Mouse (Mus musculus) stomach, embryonic 16.5 days (tissue): ENCODE data around the gene Ctsc. TPM values are rescaled to one million over a fixed set of nuclear protein-coding genes. Genes with fewer than 3 reads are reported as not detected.

Experiments used
- ATAC-seq: fragments of 200-750 bp; cut with Nextera tagmentation; 2 replicates; pipeline ENCODE4 v1.8.0; 2017; ENCODE audit warnings: moderate number of reproducible peaks, moderate TSS enrichment; ENCODE audit not compliant: insufficient read depth, low FRiP score
- H3K27ac ChIP-seq: fragments of 300-500 bp; sonication (generic); 2 replicates; pipeline ENCODE4 v1.5.1; 2014; ENCODE audit warnings: low read length
- H3K27me3 ChIP-seq: fragments of 300-500 bp; sonication (generic); 2 replicates; pipeline ENCODE4 v1.6.1; 2014; ENCODE audit warnings: low read length, control low read depth, mixed read lengths; ENCODE audit not compliant: control insufficient read depth, insufficient read depth
- H3K36me3 ChIP-seq: fragments of 300-500 bp; sonication (generic); 2 replicates; pipeline ENCODE4 v1.6.1; 2014; ENCODE audit warnings: low read length; ENCODE audit not compliant: control insufficient read depth, insufficient read depth
- H3K4me1 ChIP-seq: fragments of 300-500 bp; sonication (generic); 2 replicates; pipeline ENCODE4 v1.6.1; 2014; ENCODE audit warnings: low read length, control low read depth, mixed read lengths; ENCODE audit not compliant: control insufficient read depth, insufficient read depth
- H3K4me2 ChIP-seq: fragments of 300-500 bp; sonication (generic); 2 replicates; pipeline ENCODE4 v1.6.1; 2014; ENCODE audit warnings: low read depth, low read length, mixed read lengths
- H3K4me3 ChIP-seq: fragments of 300-500 bp; sonication (generic); replicated peaks from 2 replicates; pipeline ENCODE4 v1.5.1; 2014; ENCODE audit warnings: mild to moderate bottlenecking, low read length
- H3K9ac ChIP-seq: fragments of 300-500 bp; sonication (generic); 2 replicates; pipeline ENCODE4 v1.6.1; 2014; ENCODE audit warnings: low read length
- H3K9me3 ChIP-seq: fragments of 300-500 bp; sonication (generic); replicated peaks from 2 replicates; pipeline ENCODE4 v1.6.1; 2016; ENCODE audit warnings: low read length, control low read depth; ENCODE audit not compliant: control insufficient read depth
- WGBS: fragments of 180-500 bp; shearing (Covaris S2); extraction: QIAGEN DNeasy Blood & Tissue Kit; methylation state at CpG from one replicate; pipeline ENCODE4 v1.1.7; 2014; 5-methylcytosine and 5-hydroxymethylcytosine counted together
- polyA plus RNA-seq: library from polyadenylated mRNA; unstranded; fragments of >200 nt; fragmentation: Nextera tagmentation; extraction: Ambion mirVana; gene quantifications from 2 replicates; pipeline ENCODE4 v1.2.1, GENCODE M21; 2015

The Ctsc gene
- polyA plus RNA-seq, 1 experiment from 2014 or later, result 141 TPM

DNA sequence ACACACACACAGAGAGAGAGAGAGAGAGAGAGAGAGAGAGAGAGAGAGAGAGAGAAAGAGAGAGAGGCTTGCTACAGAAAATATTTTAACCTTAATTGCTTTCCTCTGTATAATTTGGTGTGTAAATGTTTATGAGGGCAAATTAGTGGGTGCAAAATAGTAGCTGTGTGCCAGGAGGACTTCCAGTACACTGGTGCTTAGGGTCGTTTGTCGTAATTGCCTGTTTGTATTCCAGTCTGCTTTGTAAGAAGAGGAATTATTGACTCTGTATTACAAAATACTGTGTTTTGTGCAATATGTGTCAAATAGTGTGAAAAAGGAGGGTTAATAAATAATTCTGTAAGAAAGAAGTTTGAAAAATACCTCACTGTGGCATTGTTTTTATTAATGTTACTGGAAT is 13.2 kb downstream of the Ctsc start:
- no peaks in the 10 kb centered on the region; the same call in 1 of the 2 replicates for H3K36me3 ChIP-seq
- no peaks in the 10 kb centered on the region for H3K9me3 ChIP-seq
- no peak overlapping the region for H3K27ac ChIP-seq
- H3K27me3 ChIP-seq, result no peaks in the 10 kb centered on the region
- no peak overlapping the region for H3K4me3 ChIP-seq
- H3K9ac ChIP-seq, result no peak overlapping the region
- no peaks in the 10 kb centered on the region for H3K4me1 ChIP-seq
- ATAC-seq, result no peak
- WGBS, result 79% methylated on average over 2 of the region's 2 CpGs
- no peak overlapping the region for H3K4me2 ChIP-seq

DNA sequence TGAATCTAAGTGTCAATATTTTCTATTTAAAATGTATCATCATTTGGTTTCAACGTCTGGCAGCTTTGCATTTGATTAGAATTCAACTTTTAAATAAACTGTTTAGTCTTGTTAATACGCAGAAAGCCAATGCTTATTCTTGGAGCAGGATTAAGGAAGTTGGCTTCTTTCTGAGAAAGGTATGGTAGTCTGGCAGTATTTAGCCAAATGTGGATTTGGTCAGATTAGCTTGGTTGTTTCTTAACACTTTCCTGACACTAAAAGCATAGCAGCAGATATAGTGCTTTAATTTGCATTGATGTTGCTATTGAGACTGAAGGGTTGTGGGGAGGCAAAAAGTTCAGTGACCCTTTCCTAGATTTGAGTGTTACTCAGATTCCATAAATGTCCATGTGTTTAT is 14.2 kb downstream of the Ctsc start:
- no peak overlapping the region for H3K4me3 ChIP-seq
- ATAC-seq, result no peak
- no peaks in the 10 kb centered on the region for H3K9me3 ChIP-seq
- H3K27me3 ChIP-seq, result no peaks in the 10 kb centered on the region
- no peak overlapping the region for H3K9ac ChIP-seq
- H3K36me3 ChIP-seq, result no peaks in the 10 kb centered on the region; the same call in 1 of the 2 replicates
- no peaks in the 10 kb centered on the region for H3K4me1 ChIP-seq
- no peak overlapping the region for H3K27ac ChIP-seq
- WGBS, result 51% methylated on average over 2 of the region's 2 CpGs
- no peak overlapping the region for H3K4me2 ChIP-seq

DNA sequence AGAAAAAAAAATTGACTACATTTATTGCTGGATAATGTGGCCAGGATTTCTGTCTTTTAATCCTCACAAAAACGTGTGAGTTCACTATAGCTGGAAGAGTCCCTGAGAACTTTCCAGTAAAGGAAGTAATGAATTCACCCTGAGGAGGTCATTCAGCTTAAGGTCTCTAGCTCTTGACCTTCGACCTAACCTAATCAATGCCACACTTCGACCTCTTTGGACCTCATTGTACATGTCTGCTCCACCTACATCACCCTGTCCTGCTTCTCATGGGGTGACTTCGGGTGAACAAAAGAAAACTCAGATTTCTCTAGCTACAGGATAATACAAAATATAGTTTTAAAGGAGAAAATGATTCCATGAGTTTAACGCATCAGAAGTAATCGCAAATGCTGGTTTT is 16.0 kb downstream of the Ctsc start:
- Histone ChIP-seq H3K27me3 (no peaks in the 10 kb centered on the region), H3K36me3 (no peaks in the 10 kb centered on the region; the same call in 1 of the 2 replicates), H3K9ac (no peak overlapping the region), H3K9me3 (no peaks in the 10 kb centered on the region), H3K4me1 (no peaks in the 10 kb centered on the region), H3K27ac (no peak overlapping the region), H3K4me3 (no peak overlapping the region), H3K4me2 (no peak overlapping the region)
- 65% methylated on average over 6 of the region's 6 CpGs for WGBS
- no peak for ATAC-seq

DNA sequence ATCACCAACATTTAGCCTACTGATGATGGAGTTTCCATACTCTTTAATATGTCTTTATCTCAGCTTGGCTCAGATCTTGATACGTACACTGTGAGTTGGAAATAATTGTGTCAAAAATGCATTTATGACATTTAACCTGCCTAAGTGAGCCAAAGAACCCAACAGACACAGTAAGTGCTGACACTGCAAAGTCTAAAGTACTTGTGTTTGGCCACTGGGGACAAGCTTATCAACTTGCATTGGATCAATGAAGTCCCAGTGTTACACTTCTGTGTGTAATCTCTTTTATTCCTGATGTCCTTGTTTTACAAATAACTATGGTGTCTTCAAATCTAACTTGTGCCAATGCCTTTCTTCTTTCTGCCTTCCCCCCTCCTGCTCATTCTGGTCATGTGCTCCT is 18.1 kb downstream of the Ctsc start:
- no peak for ATAC-seq
- H3K4me3 ChIP-seq, result no peak overlapping the region
- H3K9ac ChIP-seq, result no peak overlapping the region
- no peaks in the 10 kb centered on the region for H3K4me1 ChIP-seq
- H3K36me3 ChIP-seq, result 0 out of 2 replicates have a peak, but pooled peaks cover 3% of the 10 kb centered on the region
- no peak overlapping the region for H3K27ac ChIP-seq
- no peaks in the 10 kb centered on the region for H3K9me3 ChIP-seq
- no peak overlapping the region for H3K4me2 ChIP-seq
- no peaks in the 10 kb centered on the region for H3K27me3 ChIP-seq
- 89% methylated on average over 1 of the region's 1 CpGs for WGBS

DNA sequence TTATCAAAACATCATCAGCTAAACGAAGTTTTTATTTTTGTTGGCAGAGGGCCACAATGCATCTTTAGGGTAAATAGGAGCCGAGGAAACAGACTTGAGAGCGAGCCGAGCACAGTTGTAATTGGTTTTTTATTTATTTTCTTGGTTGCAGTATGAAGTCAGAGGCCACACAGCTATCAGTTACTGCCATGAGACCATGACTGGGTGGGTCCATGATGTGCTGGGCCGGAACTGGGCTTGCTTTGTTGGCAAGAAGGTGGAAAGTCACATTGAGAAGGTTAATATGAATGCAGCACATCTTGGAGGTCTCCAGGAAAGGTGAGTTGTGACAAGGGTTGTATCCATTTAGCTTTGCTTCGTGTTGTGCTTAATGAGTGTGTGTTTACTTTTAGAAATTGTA is 19.0 kb downstream of the Ctsc start:
- 67% methylated on average over 6 of the region's 6 CpGs for WGBS
- Histone ChIP-seq H3K27ac (no peak overlapping the region), H3K36me3 (0 out of 2 replicates have a peak, but pooled peaks cover 3% of the 10 kb centered on the region), H3K4me2 (no peak overlapping the region), H3K4me3 (no peak overlapping the region), H3K4me1 (no peaks in the 10 kb centered on the region), H3K9ac (no peak overlapping the region), H3K27me3 (no peaks in the 10 kb centered on the region), H3K9me3 (no peaks in the 10 kb centered on the region)
- ATAC-seq, result no peak

DNA sequence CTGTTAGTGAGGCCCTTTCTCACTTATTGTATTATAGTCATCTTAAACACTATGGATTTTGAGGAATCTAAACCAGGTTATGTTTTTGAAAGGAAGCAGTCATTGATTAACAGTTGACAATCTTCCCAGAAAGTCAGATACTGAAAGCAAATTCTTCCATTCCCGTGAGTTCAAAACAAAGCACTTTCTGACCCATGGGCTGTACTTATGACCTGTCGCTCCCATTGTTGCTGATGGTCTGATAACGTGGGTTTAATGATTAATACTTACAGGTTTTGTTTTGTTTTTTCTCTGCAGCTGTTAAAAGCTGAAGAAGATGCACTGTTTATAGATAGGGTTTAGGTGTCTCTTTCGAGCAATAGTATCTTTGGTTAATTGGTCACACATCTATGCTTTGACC is 27.9 kb downstream of the Ctsc start:
- no peak overlapping the region for H3K9ac ChIP-seq
- H3K4me2 ChIP-seq, result no peak overlapping the region
- H3K27me3 ChIP-seq, result no peaks in the 10 kb centered on the region
- peaks cover 2% of the 10 kb centered on the region; the same call in 1 of the 2 replicates for H3K36me3 ChIP-seq
- no peak overlapping the region for H3K4me3 ChIP-seq
- no peak for ATAC-seq
- H3K9me3 ChIP-seq, result no peaks in the 10 kb centered on the region
- no peak overlapping the region for H3K27ac ChIP-seq
- H3K4me1 ChIP-seq, result no peaks in the 10 kb centered on the region
- 68% methylated on average over 4 of the region's 4 CpGs for WGBS

DNA sequence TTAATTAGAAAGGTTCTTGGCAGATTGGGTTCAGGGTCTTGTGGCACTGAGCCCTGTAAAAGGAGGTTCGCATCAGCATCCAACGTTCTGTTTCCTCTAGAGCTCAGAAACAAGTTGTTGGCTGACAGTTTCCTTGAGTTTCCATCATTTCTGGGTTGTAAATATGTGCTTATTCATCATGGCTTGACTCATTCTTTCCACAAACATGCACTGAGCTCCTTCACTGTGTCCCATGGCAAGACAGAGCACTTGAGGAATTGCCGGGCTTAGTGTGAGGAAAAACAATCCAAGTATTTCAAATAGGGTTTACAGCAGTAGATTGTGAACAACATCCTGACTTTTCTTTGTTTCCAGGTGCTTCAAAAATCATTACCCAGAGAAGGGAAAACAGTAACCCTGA is 28.8 kb downstream of the Ctsc start:
- Histone ChIP-seq H3K36me3 (peaks cover 2% of the 10 kb centered on the region; the same call in 1 of the 2 replicates), H3K4me2 (no peak overlapping the region), H3K9ac (no peak overlapping the region), H3K27ac (no peak overlapping the region), H3K9me3 (no peaks in the 10 kb centered on the region), H3K4me3 (no peak overlapping the region), H3K4me1 (no peaks in the 10 kb centered on the region), H3K27me3 (no peaks in the 10 kb centered on the region)
- no peak for ATAC-seq
- WGBS, result 64% methylated on average over 3 of the region's 3 CpGs

DNA sequence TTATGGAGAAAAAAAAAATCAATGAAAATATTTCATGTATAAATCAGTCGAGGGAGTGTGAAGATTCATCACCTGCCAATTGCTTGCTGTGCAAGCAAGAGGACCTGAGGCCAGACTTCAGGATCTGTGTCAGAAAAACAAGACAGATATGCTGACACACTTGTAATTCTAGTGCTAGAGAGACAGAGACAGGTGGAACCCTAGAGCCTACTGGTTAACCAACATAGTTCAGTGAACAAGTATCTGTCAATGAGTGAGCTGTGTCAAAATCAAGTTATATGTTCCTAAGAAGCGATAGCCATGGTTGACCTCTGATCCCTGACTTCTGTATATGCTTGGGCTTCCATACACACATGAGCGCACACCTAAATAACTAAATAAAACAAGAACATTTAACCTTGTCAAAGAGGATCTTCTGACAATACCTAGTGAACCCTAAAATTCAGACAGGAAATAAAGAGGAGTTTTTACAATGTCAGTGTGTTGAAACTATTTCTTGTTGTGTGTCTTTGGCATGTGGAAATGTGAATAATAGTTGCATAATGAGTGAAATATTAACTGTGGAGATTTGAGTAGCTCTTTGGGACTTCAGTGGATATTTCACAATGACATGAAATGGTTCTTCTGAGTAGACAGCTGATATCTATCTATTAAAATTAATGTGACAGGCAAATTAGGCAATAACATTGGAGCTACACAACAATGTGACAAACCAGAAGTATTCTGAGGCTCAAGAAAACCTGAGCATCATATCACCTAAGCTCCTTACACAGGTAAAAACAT is 32.7 kb downstream of the Ctsc start:
- Histone ChIP-seq H3K9me3 (no peaks in the 10 kb centered on the region), H3K36me3 (no peaks in the 10 kb centered on the region; the same call in 1 of the 2 replicates), H3K4me1 (no peaks in the 10 kb centered on the region), H3K4me2 (no peak overlapping the region), H3K9ac (no peak overlapping the region), H3K4me3 (no peak overlapping the region), H3K27me3 (no peaks in the 10 kb centered on the region), H3K27ac (no peak overlapping the region)
- ATAC-seq, result no peak
- 90% methylated on average over 3 of the region's 3 CpGs for WGBS

DNA sequence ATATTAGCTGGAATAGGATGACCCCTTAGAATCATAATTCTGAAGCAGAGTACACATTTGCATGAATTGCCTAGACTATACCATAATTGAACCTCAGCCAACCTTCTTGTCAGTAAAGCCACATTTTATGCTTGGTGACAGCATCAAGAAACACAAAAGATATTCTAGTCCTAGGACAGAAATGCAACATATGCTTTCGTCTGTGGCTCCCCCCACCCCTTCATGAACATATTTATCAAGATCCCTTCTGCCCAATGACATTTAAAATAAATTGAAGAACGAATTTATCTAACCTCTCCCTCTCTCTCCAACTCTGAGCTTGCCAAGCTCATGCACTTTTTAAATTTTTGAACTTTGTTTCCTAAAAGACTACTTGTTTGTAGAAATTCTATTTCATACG is 38.5 kb downstream of the Ctsc start:
- 44% methylated on average over 3 of the region's 3 CpGs for WGBS
- Histone ChIP-seq H3K4me3 (no peak overlapping the region), H3K9me3 (no peaks in the 10 kb centered on the region), H3K27ac (no peak overlapping the region), H3K27me3 (no peaks in the 10 kb centered on the region), H3K9ac (no peak overlapping the region), H3K4me2 (no peak overlapping the region), H3K4me1 (peaks cover 3% of the 10 kb centered on the region; the same call in 1 of the 2 replicates), H3K36me3 (no peaks in the 10 kb centered on the region)
- ATAC-seq, result no peak
